Mouse (Mus musculus): ENCODE data around the gene Gm20831.
"Not testable (repeated sequence)": the region's sequence is repeated elsewhere in the genome, so short reads cannot be mapped to it uniquely, and the experiment has no call there.

Gene Gm20831

GRCm38 (mm10) chrY:17874441-17874840, at the start of gene Gm20831, which contains the start of gene Gm20772:
TSS of gene Gm20831 (plus strand) at chrY:17874741.
TSS of gene Gm20772 (plus strand) at chrY:17874741.
- not testable (repeated sequence) for DNase-seq (ENCODE audit: low spot score)

DNA sequence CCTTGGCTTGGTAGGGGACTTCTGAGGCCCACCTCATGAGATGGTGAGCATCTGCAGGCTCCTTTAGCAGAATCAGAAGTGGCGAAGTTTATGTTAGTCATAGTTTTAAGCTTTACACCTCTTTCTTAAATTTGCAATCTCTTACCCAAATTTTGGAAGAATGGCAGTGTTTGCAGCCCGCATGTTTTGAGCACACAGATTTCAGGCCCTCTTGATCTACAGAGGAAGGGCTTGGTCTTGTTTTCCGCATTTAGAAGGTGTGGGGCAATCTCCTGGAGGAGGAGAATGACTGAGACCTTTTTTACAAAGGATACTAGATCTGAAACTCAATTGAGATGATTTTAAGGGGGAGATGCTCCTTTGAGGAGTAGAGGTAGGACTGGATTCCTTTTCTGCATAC, 28.4 kb upstream of the Gm20831 start, which contains the start of gene Gm21904:
Gm21904 (minus strand) TSS at position 101 of the 400 bp plus-strand sequence.
- not testable (repeated sequence) for DNase-seq (ENCODE audit: low spot score)

GRCm38 (mm10) chrY:17937230-17937629, 62.7 kb downstream of the Gm20831 start, which contains the start of gene Srsy:
TSS of gene Srsy (minus strand) at chrY:17937330.
- not testable (repeated sequence) for DNase-seq (ENCODE audit: low spot score)

Measured in MN1 (cell line).